Mouse (Mus musculus): ENCODE measurements at regions not wholly inside any gene's neighbourhood (a gene's known extent, or its start where the extent isn't known, plus 50 kb on each side); places are given as distances from the start of the nearest gene placed in this dataset.

- no peaks in the 10 kb centered on the region for H3K36me3 ChIP-seq (ENCODE audit: control insufficient read depth, insufficient read depth, low read length)
- no peaks in the 10 kb centered on the region for H3K27me3 ChIP-seq (ENCODE audit: control insufficient read depth, insufficient read depth, low read length)
- no peak overlapping the region for H3K4me3 ChIP-seq (replicated peaks; ENCODE audit: low read length)
- no peak overlapping the region for H3K27ac ChIP-seq (ENCODE audit: low read length)
- H3K4me1 ChIP-seq (ENCODE audit: control insufficient read depth, insufficient read depth, low read length): no peaks in the 10 kb centered on the region
- no peak overlapping the region for H3K4me2 ChIP-seq (ENCODE audit: low read depth, low read length)
- ATAC-seq (ENCODE audit: insufficient read depth, low FRiP score): no peak
- H3K9me3 ChIP-seq (replicated peaks; ENCODE audit: control insufficient read depth, low read length): no peaks in the 10 kb centered on the region
- H3K9ac ChIP-seq (ENCODE audit: low read length): no peak overlapping the region
- 90% methylated on average over 4 of the region's 4 CpGs for WGBS
Measured at GRCm38 (mm10) chr12:110161306-110161705, 117.6 kb upstream of the Dio3 start.

- H3K4me2 ChIP-seq (ENCODE audit: low read depth, low read length): no peak overlapping the region
- H3K4me3 ChIP-seq (replicated peaks; ENCODE audit: low read length): no peak overlapping the region
- H3K27ac ChIP-seq (ENCODE audit: low read length): no peak overlapping the region
- no peak for ATAC-seq (ENCODE audit: insufficient read depth, low FRiP score)
- H3K27me3 ChIP-seq (ENCODE audit: control insufficient read depth, insufficient read depth, low read length): no peaks in the 10 kb centered on the region
- no peaks in the 10 kb centered on the region for H3K4me1 ChIP-seq (ENCODE audit: control insufficient read depth, insufficient read depth, low read length)
- no peaks in the 10 kb centered on the region for H3K9me3 ChIP-seq (replicated peaks; ENCODE audit: control insufficient read depth, low read length)
- no peak overlapping the region for H3K9ac ChIP-seq (ENCODE audit: low read length)
- 85% methylated on average over 13 of the region's 13 CpGs for WGBS
- no peaks in the 10 kb centered on the region for H3K36me3 ChIP-seq (ENCODE audit: control insufficient read depth, insufficient read depth, low read length)
Measured at GRCm38 (mm10) chr12:110165462-110165861, 113.4 kb upstream of the Dio3 start.

GRCm38 (mm10) chr12:110168407-110168806 lies 110.5 kb upstream of the Dio3 start:
- 80% methylated on average over 4 of the region's 4 CpGs for WGBS
- no peak for ATAC-seq (ENCODE audit: insufficient read depth, low FRiP score)
- no peak overlapping the region for H3K9ac ChIP-seq (ENCODE audit: low read length)
- no peak overlapping the region for H3K4me3 ChIP-seq (replicated peaks; ENCODE audit: low read length)
- no peak overlapping the region for H3K27ac ChIP-seq (ENCODE audit: low read length)
- H3K9me3 ChIP-seq (replicated peaks; ENCODE audit: control insufficient read depth, low read length): no peaks in the 10 kb centered on the region
- H3K27me3 ChIP-seq (ENCODE audit: control insufficient read depth, insufficient read depth, low read length): no peaks in the 10 kb centered on the region
- no peak overlapping the region for H3K4me2 ChIP-seq (ENCODE audit: low read depth, low read length)
- H3K4me1 ChIP-seq (ENCODE audit: control insufficient read depth, insufficient read depth, low read length): no peaks in the 10 kb centered on the region
- no peaks in the 10 kb centered on the region for H3K36me3 ChIP-seq (ENCODE audit: control insufficient read depth, insufficient read depth, low read length)

- Histone ChIP-seq H3K4me1 (ENCODE audit: control insufficient read depth, insufficient read depth, low read length) (no peaks in the 10 kb centered on the region), H3K36me3 (ENCODE audit: control insufficient read depth, insufficient read depth, low read length) (no peaks in the 10 kb centered on the region), H3K4me3 (replicated peaks; ENCODE audit: low read length) (no peak overlapping the region), H3K27ac (ENCODE audit: low read length) (no peak overlapping the region), H3K4me2 (ENCODE audit: low read depth, low read length) (no peak overlapping the region), H3K9ac (ENCODE audit: low read length) (no peak overlapping the region), H3K9me3 (replicated peaks; ENCODE audit: control insufficient read depth, low read length) (no peaks in the 10 kb centered on the region), H3K27me3 (ENCODE audit: control insufficient read depth, insufficient read depth, low read length) (no peaks in the 10 kb centered on the region)
- WGBS: 81% methylated on average over 1 of the region's 1 CpGs
- peak; percentile 13; the same call in 1 of the 2 replicates for ATAC-seq (ENCODE audit: insufficient read depth, low FRiP score)
Measured at GRCm38 (mm10) chr12:110169261-110169660, 109.6 kb upstream of the Dio3 start.

- Histone ChIP-seq H3K9ac (ENCODE audit: low read length) (no peak overlapping the region), H3K4me1 (ENCODE audit: control insufficient read depth, insufficient read depth, low read length) (no peaks in the 10 kb centered on the region), H3K4me2 (ENCODE audit: low read depth, low read length) (no peak overlapping the region), H3K27ac (ENCODE audit: low read length) (no peak overlapping the region), H3K4me3 (replicated peaks; ENCODE audit: low read length) (no peak overlapping the region), H3K27me3 (ENCODE audit: control insufficient read depth, insufficient read depth, low read length) (no peaks in the 10 kb centered on the region), H3K36me3 (ENCODE audit: control insufficient read depth, insufficient read depth, low read length) (no peaks in the 10 kb centered on the region), H3K9me3 (replicated peaks; ENCODE audit: control insufficient read depth, low read length) (no peaks in the 10 kb centered on the region)
- ATAC-seq (ENCODE audit: insufficient read depth, low FRiP score): no peak
- WGBS: 85% methylated on average over 8 of the region's 8 CpGs
Measured at GRCm38 (mm10) chr12:110170496-110170895, 108.4 kb upstream of the Dio3 start.

GRCm38 (mm10) chr12:110177826-110178225 lies 101.0 kb upstream of the Dio3 start:
- 90% methylated on average over 2 of the region's 2 CpGs for WGBS
- Histone ChIP-seq H3K27ac (ENCODE audit: low read length) (no peak overlapping the region), H3K4me2 (ENCODE audit: low read depth, low read length) (no peak overlapping the region), H3K27me3 (ENCODE audit: control insufficient read depth, insufficient read depth, low read length) (no peaks in the 10 kb centered on the region), H3K4me1 (ENCODE audit: control insufficient read depth, insufficient read depth, low read length) (no peaks in the 10 kb centered on the region), H3K36me3 (ENCODE audit: control insufficient read depth, insufficient read depth, low read length) (no peaks in the 10 kb centered on the region), H3K9me3 (replicated peaks; ENCODE audit: control insufficient read depth, low read length) (no peaks in the 10 kb centered on the region), H3K4me3 (replicated peaks; ENCODE audit: low read length) (no peak overlapping the region), H3K9ac (ENCODE audit: low read length) (no peak overlapping the region)
- no peak for ATAC-seq (ENCODE audit: insufficient read depth, low FRiP score)

- H3K4me2 ChIP-seq (ENCODE audit: low read depth, low read length): no peak overlapping the region
- no peaks in the 10 kb centered on the region for H3K36me3 ChIP-seq (ENCODE audit: control insufficient read depth, insufficient read depth, low read length)
- peaks cover 4% of the 10 kb centered on the region for H3K4me1 ChIP-seq (ENCODE audit: control insufficient read depth, insufficient read depth, low read length)
- H3K27me3 ChIP-seq (ENCODE audit: control insufficient read depth, insufficient read depth, low read length): peaks cover 30% of the 10 kb centered on the region
- H3K27ac ChIP-seq (ENCODE audit: low read length): no peak overlapping the region
- ATAC-seq (ENCODE audit: insufficient read depth, low FRiP score): no peak
- no peak overlapping the region for H3K9ac ChIP-seq (ENCODE audit: low read length)
- H3K9me3 ChIP-seq (replicated peaks; ENCODE audit: control insufficient read depth, low read length): no peaks in the 10 kb centered on the region
- H3K4me3 ChIP-seq (replicated peaks; ENCODE audit: low read length): no peak overlapping the region
- 53% methylated on average over 6 of the region's 6 CpGs for WGBS
Measured at GRCm38 (mm10) chr12:110183473-110183872, 95.4 kb upstream of the Dio3 start.

- Histone ChIP-seq H3K9me3 (replicated peaks; ENCODE audit: control insufficient read depth, low read length) (no peaks in the 10 kb centered on the region), H3K27ac (ENCODE audit: low read length) (no peak overlapping the region), H3K9ac (ENCODE audit: low read length) (no peak overlapping the region), H3K4me1 (ENCODE audit: control insufficient read depth, insufficient read depth, low read length) (peaks cover 8% of the 10 kb centered on the region), H3K36me3 (ENCODE audit: control insufficient read depth, insufficient read depth, low read length) (no peaks in the 10 kb centered on the region), H3K4me2 (ENCODE audit: low read depth, low read length) (no peak overlapping the region), H3K4me3 (replicated peaks; ENCODE audit: low read length) (no peak overlapping the region), H3K27me3 (ENCODE audit: control insufficient read depth, insufficient read depth, low read length) (peaks cover 40% of the 10 kb centered on the region)
- WGBS: 62% methylated on average over 9 of the region's 9 CpGs
- no peak for ATAC-seq (ENCODE audit: insufficient read depth, low FRiP score)
Measured at GRCm38 (mm10) chr12:110185399-110185798, 93.5 kb upstream of the Dio3 start.

GRCm38 (mm10) chr12:110186381-110186780 lies 92.5 kb upstream of the Dio3 start:
- H3K9ac ChIP-seq (ENCODE audit: low read length): no peak overlapping the region
- no peak overlapping the region for H3K4me3 ChIP-seq (replicated peaks; ENCODE audit: low read length)
- ATAC-seq (ENCODE audit: insufficient read depth, low FRiP score): no peak
- peaks cover 43% of the 10 kb centered on the region for H3K27me3 ChIP-seq (ENCODE audit: control insufficient read depth, insufficient read depth, low read length)
- H3K9me3 ChIP-seq (replicated peaks; ENCODE audit: control insufficient read depth, low read length): no peaks in the 10 kb centered on the region
- H3K4me2 ChIP-seq (ENCODE audit: low read depth, low read length): no peak overlapping the region
- H3K27ac ChIP-seq (ENCODE audit: low read length): no peak overlapping the region
- 59% methylated on average over 3 of the region's 3 CpGs for WGBS
- H3K4me1 ChIP-seq (ENCODE audit: control insufficient read depth, insufficient read depth, low read length): peaks cover 8% of the 10 kb centered on the region
- H3K36me3 ChIP-seq (ENCODE audit: control insufficient read depth, insufficient read depth, low read length): no peaks in the 10 kb centered on the region

GRCm38 (mm10) chr12:110186911-110187245 lies 92.0 kb upstream of the Dio3 start:
- Histone ChIP-seq H3K4me2 (ENCODE audit: low read depth, low read length) (no peak overlapping the region), H3K4me3 (replicated peaks; ENCODE audit: low read length) (no peak overlapping the region), H3K4me1 (ENCODE audit: control insufficient read depth, insufficient read depth, low read length) (peaks cover 8% of the 10 kb centered on the region), H3K9me3 (replicated peaks; ENCODE audit: control insufficient read depth, low read length) (no peaks in the 10 kb centered on the region), H3K36me3 (ENCODE audit: control insufficient read depth, insufficient read depth, low read length) (no peaks in the 10 kb centered on the region), H3K9ac (ENCODE audit: low read length) (no peak overlapping the region), H3K27me3 (ENCODE audit: control insufficient read depth, insufficient read depth, low read length) (peaks cover 43% of the 10 kb centered on the region), H3K27ac (ENCODE audit: low read length) (no peak overlapping the region)
- ATAC-seq (ENCODE audit: insufficient read depth, low FRiP score): no peak
- 32% methylated on average over 10 of the region's 10 CpGs for WGBS

All from stomach, embryonic 16.5 days (tissue).